Mouse (Mus musculus): ENCODE data around the gene Nell1. TPM values are rescaled to one million over a fixed set of nuclear protein-coding genes. Genes with fewer than 3 reads are reported as not detected.

Nell1 gene
- total RNA-seq, 2 experiments from 2014 or later: not detected

GRCm38 (mm10) chr7:50226621-50227020 lies 252.0 kb downstream of the Nell1 start:
- ATAC-seq (replicated peaks; ENCODE audit: low FRiP score, low TSS enrichment, poor library complexity, severe bottlenecking): no peak

GRCm38 (mm10) chr7:50228273-50228672 lies 253.6 kb downstream of the Nell1 start:
- ATAC-seq (replicated peaks; ENCODE audit: low FRiP score, low TSS enrichment, poor library complexity, severe bottlenecking): no peak

GRCm38 (mm10) chr7:50241213-50241612 lies 266.5 kb downstream of the Nell1 start:
- ATAC-seq (replicated peaks; ENCODE audit: low FRiP score, low TSS enrichment, poor library complexity, severe bottlenecking): no peak

GRCm38 (mm10) chr7:50241634-50242273 lies 267.1 kb downstream of the Nell1 start:
- no peak for ATAC-seq (replicated peaks; ENCODE audit: low FRiP score, low TSS enrichment, poor library complexity, severe bottlenecking)

- ATAC-seq (replicated peaks; ENCODE audit: low FRiP score, low TSS enrichment, poor library complexity, severe bottlenecking): no peak
Measured at GRCm38 (mm10) chr7:50253166-50253565, 278.5 kb downstream of the Nell1 start.

GRCm38 (mm10) chr7:50260016-50260415 lies 285.4 kb downstream of the Nell1 start:
- ATAC-seq (replicated peaks; ENCODE audit: low FRiP score, low TSS enrichment, poor library complexity, severe bottlenecking): no peak

GRCm38 (mm10) chr7:50295508-50295907 lies 320.8 kb downstream of the Nell1 start:
- ATAC-seq (replicated peaks; ENCODE audit: low FRiP score, low TSS enrichment, poor library complexity, severe bottlenecking): no peak

- no peak for ATAC-seq (replicated peaks; ENCODE audit: low FRiP score, low TSS enrichment, poor library complexity, severe bottlenecking)
Measured at GRCm38 (mm10) chr7:50338226-50338625, 363.6 kb downstream of the Nell1 start.

- no peak for ATAC-seq (replicated peaks; ENCODE audit: low FRiP score, low TSS enrichment, poor library complexity, severe bottlenecking)
Measured at GRCm38 (mm10) chr7:50338757-50339156, 364.1 kb downstream of the Nell1 start.

GRCm38 (mm10) chr7:50351564-50351963 lies 376.9 kb downstream of the Nell1 start:
- ATAC-seq (replicated peaks; ENCODE audit: low FRiP score, low TSS enrichment, poor library complexity, severe bottlenecking): no peak

GRCm38 (mm10) chr7:50357213-50357612 lies 382.5 kb downstream of the Nell1 start:
- ATAC-seq (replicated peaks; ENCODE audit: low FRiP score, low TSS enrichment, poor library complexity, severe bottlenecking): no peak

- no peak for ATAC-seq (replicated peaks; ENCODE audit: low FRiP score, low TSS enrichment, poor library complexity, severe bottlenecking)
Measured at GRCm38 (mm10) chr7:50362039-50362438, 387.4 kb downstream of the Nell1 start.

GRCm38 (mm10) chr7:50374876-50375275 lies 400.2 kb downstream of the Nell1 start:
- no peak for ATAC-seq (replicated peaks; ENCODE audit: low FRiP score, low TSS enrichment, poor library complexity, severe bottlenecking)

GRCm38 (mm10) chr7:50410421-50410820 lies 435.8 kb downstream of the Nell1 start:
- no peak for ATAC-seq (replicated peaks; ENCODE audit: low FRiP score, low TSS enrichment, poor library complexity, severe bottlenecking)

- no peak for ATAC-seq (replicated peaks; ENCODE audit: low FRiP score, low TSS enrichment, poor library complexity, severe bottlenecking)
Measured at GRCm38 (mm10) chr7:50419976-50420375, 445.3 kb downstream of the Nell1 start.

- ATAC-seq (replicated peaks; ENCODE audit: low FRiP score, low TSS enrichment, poor library complexity, severe bottlenecking): no peak
Measured at GRCm38 (mm10) chr7:50422422-50423195, 447.9 kb downstream of the Nell1 start.

- no peak for ATAC-seq (replicated peaks; ENCODE audit: low FRiP score, low TSS enrichment, poor library complexity, severe bottlenecking)
Measured at GRCm38 (mm10) chr7:50429725-50430124, 455.1 kb downstream of the Nell1 start.

- ATAC-seq (replicated peaks; ENCODE audit: low FRiP score, low TSS enrichment, poor library complexity, severe bottlenecking): no peak
Measured at GRCm38 (mm10) chr7:50441237-50441636, 466.6 kb downstream of the Nell1 start.

- ATAC-seq (replicated peaks; ENCODE audit: low FRiP score, low TSS enrichment, poor library complexity, severe bottlenecking): no peak
Measured at GRCm38 (mm10) chr7:50447316-50447715, 472.7 kb downstream of the Nell1 start.

GRCm38 (mm10) chr7:50467742-50468141 lies 493.1 kb downstream of the Nell1 start:
- no peak for ATAC-seq (replicated peaks; ENCODE audit: low FRiP score, low TSS enrichment, poor library complexity, severe bottlenecking)

GRCm38 (mm10) chr7:50470555-50470954 lies 495.9 kb downstream of the Nell1 start:
- no peak for ATAC-seq (replicated peaks; ENCODE audit: low FRiP score, low TSS enrichment, poor library complexity, severe bottlenecking)
